16 mouse cellular contexts compared by ENCODE assay signal in the genomic region with DNA sequence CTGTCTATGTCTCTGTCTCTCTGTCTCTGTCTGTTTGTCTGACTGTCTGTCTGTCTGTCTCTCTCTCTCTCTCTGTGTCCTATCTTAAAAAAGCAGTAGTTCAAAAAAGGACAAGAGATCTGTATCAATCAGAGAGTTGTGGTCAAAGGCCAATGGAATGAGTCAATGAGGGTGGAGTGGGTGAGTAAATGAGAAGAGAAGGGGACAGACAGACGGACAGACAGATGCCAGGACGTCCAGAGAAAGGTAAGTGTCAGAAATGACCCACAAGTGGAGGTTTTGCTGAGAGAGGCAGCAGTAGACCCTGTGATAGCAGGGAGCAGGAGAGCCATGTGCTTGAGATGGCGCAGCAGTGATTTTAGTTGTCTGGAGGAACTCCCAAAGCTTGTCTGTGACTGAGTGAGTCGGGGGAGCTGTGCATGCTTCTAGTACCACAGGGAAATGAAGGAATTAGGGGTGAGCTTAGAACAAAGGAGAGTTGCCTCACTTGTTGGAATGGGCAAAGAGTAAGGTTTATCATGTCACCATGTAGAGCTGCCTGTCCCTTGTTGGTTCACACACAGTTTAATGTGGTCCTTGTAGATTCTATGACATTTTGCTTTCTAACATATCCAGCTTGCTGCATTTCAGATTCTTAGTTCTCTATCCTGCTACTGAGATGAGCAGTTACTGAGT. TPM values are rescaled to one million over a fixed set of nuclear protein-coding genes. Genes with fewer than 3 reads are reported as not detected.
A peak's percentile ranks its signal among the peaks of the same experiment; 100 is the strongest.
DNase-seq lines count a peak whose midpoint lies in the region; ATAC-seq and TF ChIP-seq lines count a peak whose summit lies in the region.
"Had no signal": no experiment of that assay in that cellular context is flagged by ENCODE, and none has a peak within 500 bp of the region (broad histone marks: within the 10 kb centered on the region; RNA-seq: fewer than 3 reads in every experiment).

No protein-coding gene starts in this region.

- no peak overlapping the region; the same call in 1 of the 2 replicates for H3K9ac ChIP-seq in heart, embryonic 16.5 days (ENCODE audit: low read length)
- no peak overlapping the region for H3K9ac ChIP-seq in heart, embryonic 12.5 days
- H3K9ac ChIP-seq in lung, postnatal 0 days (replicated peaks; ENCODE audit: low read depth): no peak overlapping the region
- no peak overlapping the region for H3K9ac ChIP-seq in hindbrain, embryonic 11.5 days (ENCODE audit: low read depth, low read length)
- H3K9ac ChIP-seq: forebrain, postnatal 0 days; heart, embryonic 13.5 days; limb, embryonic 13.5 days had no signal

- no peak overlapping the region for H3K4me3 ChIP-seq in heart, embryonic 16.5 days (ENCODE audit: low read length)
- no peak overlapping the region for H3K4me3 ChIP-seq in heart, embryonic 12.5 days
- H3K4me3 ChIP-seq in lung, postnatal 0 days (ENCODE audit: low read depth, low read length): no peak overlapping the region
- no peak overlapping the region for H3K4me3 ChIP-seq in lung, adult 2 months (replicated peaks; ENCODE audit: extremely low read depth, low read depth, low read length)
- H3K4me3 ChIP-seq in bone marrow macrophage, adult 2 months (ENCODE audit: insufficient read depth, low read length): peak overlapping the region; percentile 35
- H3K4me3 ChIP-seq in small intestine, adult 2 months (ENCODE audit: low read depth, low read length): peak overlapping the region; percentile 41
- no peak overlapping the region for H3K4me3 ChIP-seq in hindbrain, embryonic 11.5 days (ENCODE audit: low read depth, low read length)
- H3K4me3 ChIP-seq: erythroblast, embryonic 14.5 days; heart, embryonic 13.5 days; limb, embryonic 13.5 days had no signal

- H3K4me2 ChIP-seq in heart, embryonic 16.5 days (ENCODE audit: low read depth, low read length): no peak overlapping the region
- H3K4me2 ChIP-seq in heart, embryonic 12.5 days: no peak overlapping the region
- H3K4me2 ChIP-seq in lung, postnatal 0 days (replicated peaks; ENCODE audit: low read depth, low read length): no peak overlapping the region
- no peak overlapping the region for H3K4me2 ChIP-seq in hindbrain, embryonic 11.5 days (replicated peaks; ENCODE audit: low read depth, low read length)
- H3K4me2 ChIP-seq: heart, embryonic 13.5 days; limb, embryonic 13.5 days had no signal

- H3K27ac ChIP-seq in heart, embryonic 16.5 days (ENCODE audit: low read length): peak overlapping the region; percentile 52
- H3K27ac ChIP-seq in heart, embryonic 12.5 days (ENCODE audit: poor library complexity, severe bottlenecking): no peak overlapping the region; the same call in 1 of the 2 replicates
- H3K27ac ChIP-seq in lung, postnatal 0 days (ENCODE audit: low read length): peak overlapping the region; percentile 59; the same call in 1 of the 2 replicates
- peak overlapping the region; percentile 90 for H3K27ac ChIP-seq in bone marrow macrophage, adult 2 months (ENCODE audit: insufficient read depth, low read depth, low read length)
- peak overlapping the region; percentile 97 for H3K27ac ChIP-seq in small intestine, adult 2 months (ENCODE audit: insufficient read depth, low read depth, low read length)
- H3K27ac ChIP-seq in hindbrain, embryonic 11.5 days (ENCODE audit: low read depth, low read length): no peak overlapping the region

- TF ChIP-seq EP300 in lung, postnatal 0 days (IDR thresholded peaks at IDR 0.05): no peak

- no peak for TF ChIP-seq CTCF in lung, postnatal 0 days (IDR thresholded peaks at IDR 0.05)
- TF ChIP-seq CTCF in lung, adult 2 months (IDR thresholded peaks at IDR 0.05; ENCODE audit: insufficient read depth, low read length): no peak
- no peak for TF ChIP-seq CTCF in bone marrow macrophage, adult 2 months (IDR thresholded peaks at IDR 0.05; ENCODE audit: low read depth, low read length)
- no peak for TF ChIP-seq CTCF in small intestine, adult 2 months (IDR thresholded peaks at IDR 0.05; ENCODE audit: extremely low read depth, insufficient read length, insufficient replicate concordance, low read depth, low read length)

- DNase-seq in lung, postnatal 0 days (ENCODE audit: low spot score): no peak
- DNase-seq in lung, adult 2 months: no peak
- no peak for DNase-seq in adrenal gland, postnatal 25 days
- DNase-seq in hindbrain, embryonic 11.5 days (ENCODE audit: low spot score): no peak
- DNase-seq: adrenal gland, adult 8-10 months; forebrain, postnatal 0 days; kidney, postnatal 25 days; right cerebral cortex, postnatal 14 days had no signal

- TF ChIP-seq POLR2A in lung, adult 2 months (IDR thresholded peaks at IDR 0.05; ENCODE audit: borderline replicate concordance, extremely low read depth, low read depth, low read length): no peak
- no peak for TF ChIP-seq POLR2A in bone marrow macrophage, adult 2 months (IDR thresholded peaks at IDR 0.05; ENCODE audit: borderline replicate concordance, low read depth, low read length)
- no peak for TF ChIP-seq POLR2A in small intestine, adult 2 months (IDR thresholded peaks at IDR 0.05; ENCODE audit: low read depth, low read length)

- H3K4me1 ChIP-seq in heart, embryonic 16.5 days (ENCODE audit: control insufficient read depth, insufficient read depth, low read length): peaks cover 41% of the 10 kb centered on the region
- peaks cover 32% of the 10 kb centered on the region for H3K4me1 ChIP-seq in heart, embryonic 12.5 days (replicated peaks)
- H3K4me1 ChIP-seq in lung, postnatal 0 days (ENCODE audit: insufficient read depth, low read depth, low read length): peaks cover 9% of the 10 kb centered on the region; the same call in 1 of the 2 replicates
- peaks cover 29% of the 10 kb centered on the region for H3K4me1 ChIP-seq in lung, adult 2 months (ENCODE audit: control insufficient read depth, insufficient read depth, low read length)
- H3K4me1 ChIP-seq in bone marrow macrophage, adult 2 months (ENCODE audit: control insufficient read depth, insufficient read depth, low read length): peaks cover 39% of the 10 kb centered on the region
- peaks cover 28% of the 10 kb centered on the region for H3K4me1 ChIP-seq in small intestine, adult 2 months (ENCODE audit: control insufficient read depth, insufficient read depth, insufficient read length, low read length)
- H3K4me1 ChIP-seq in hindbrain, embryonic 11.5 days (replicated peaks; ENCODE audit: control insufficient read depth, insufficient read depth, low read length): no peaks in the 10 kb centered on the region

- H3K36me3 ChIP-seq in heart, embryonic 16.5 days (ENCODE audit: control insufficient read depth, insufficient read depth): no peaks in the 10 kb centered on the region
- H3K36me3 ChIP-seq in heart, embryonic 12.5 days: 0 out of 2 replicates have a peak, but pooled peaks cover 2% of the 10 kb centered on the region
- H3K36me3 ChIP-seq in lung, postnatal 0 days (ENCODE audit: insufficient read depth, low read length): no peaks in the 10 kb centered on the region
- H3K36me3 ChIP-seq in small intestine, adult 2 months (ENCODE audit: control insufficient read depth, insufficient read depth, low read length): no peaks in the 10 kb centered on the region
- no peaks in the 10 kb centered on the region for H3K36me3 ChIP-seq in hindbrain, embryonic 11.5 days (ENCODE audit: control insufficient read depth, insufficient read depth, low read length)
- H3K36me3 ChIP-seq: heart, embryonic 13.5 days; limb, embryonic 13.5 days had no signal

- H3K27me3 ChIP-seq in heart, embryonic 16.5 days (ENCODE audit: control insufficient read depth, insufficient read depth, low read length): no peaks in the 10 kb centered on the region
- H3K27me3 ChIP-seq in heart, embryonic 12.5 days (replicated peaks): no peaks in the 10 kb centered on the region
- H3K27me3 ChIP-seq in lung, postnatal 0 days (replicated peaks; ENCODE audit: insufficient read depth, low read length): no peaks in the 10 kb centered on the region
- H3K27me3 ChIP-seq in small intestine, adult 2 months (ENCODE audit: control insufficient read depth, insufficient read depth, low read length): no peaks in the 10 kb centered on the region
- H3K27me3 ChIP-seq in hindbrain, embryonic 11.5 days (ENCODE audit: control insufficient read depth, insufficient read depth, low read length): no peaks in the 10 kb centered on the region
- H3K27me3 ChIP-seq: heart, embryonic 13.5 days; limb, embryonic 13.5 days had no signal

- WGBS in heart, embryonic 16.5 days: 45% methylated on average over 4 of the region's 4 CpGs
- WGBS in heart, embryonic 12.5 days: 45% methylated on average over 4 of the region's 4 CpGs
- WGBS in lung, postnatal 0 days: 55% methylated on average over 4 of the region's 4 CpGs
- 35% methylated on average over 4 of the region's 4 CpGs for WGBS in lung, adult 2 months
- 32% methylated on average over 4 of the region's 4 CpGs for WGBS in small intestine, adult 2 months
- WGBS in hindbrain, embryonic 11.5 days: 81% methylated on average over 4 of the region's 4 CpGs

- ATAC-seq in heart, embryonic 16.5 days (replicated peaks; ENCODE audit: extremely low read depth, insufficient read depth, low FRiP score): no peak
- no peak for ATAC-seq in heart, embryonic 12.5 days (ENCODE audit: insufficient number of reproducible peaks, low FRiP score)
- peak; percentile 16 for ATAC-seq in lung, postnatal 0 days
- no peak for ATAC-seq in hindbrain, embryonic 11.5 days (ENCODE audit: low FRiP score)
- ATAC-seq: forebrain, postnatal 0 days; hindbrain, embryonic 16.5 days had no signal

- H3K9me3 ChIP-seq in heart, embryonic 16.5 days (replicated peaks; ENCODE audit: control insufficient read depth, low read length): no peaks in the 10 kb centered on the region; the same call in 1 of the 2 replicates
- H3K9me3 ChIP-seq in heart, embryonic 12.5 days (replicated peaks): no peaks in the 10 kb centered on the region
- H3K9me3 ChIP-seq in lung, postnatal 0 days (ENCODE audit: low read length): no peaks in the 10 kb centered on the region
- H3K9me3 ChIP-seq in hindbrain, embryonic 11.5 days (ENCODE audit: control insufficient read depth, low read length): no peaks in the 10 kb centered on the region
- H3K9me3 ChIP-seq: heart, embryonic 13.5 days; limb, embryonic 13.5 days had no signal

RNA-seq across cellular contexts. Expression of a gene that starts 10.2 kb away (rescaled TPM):
- 20.4 and 25.8 TPM in 2 replicates for polyA plus RNA-seq in heart, embryonic 16.5 days (2015; fragmentation: Nextera tagmentation; extraction: Ambion mirVana)
- 30.2 and 32.1 TPM in 2 replicates for polyA plus RNA-seq in heart, embryonic 12.5 days (2016; fragmentation: Nextera tagmentation; extraction: Ambion mirVana)
- 39.0 and 40.3 TPM in 2 replicates for polyA plus RNA-seq in lung, postnatal 0 days (2015; fragmentation: Nextera tagmentation; extraction: Ambion mirVana)
- 60.8 and 73.3 TPM in 2 replicates for polyA plus RNA-seq in lung, adult 2 months (2012; rRNA removed)
- 41.4 and 42.1 TPM in 2 replicates for polyA plus RNA-seq in bone marrow macrophage, adult 2 months (2012; ENCODE audit: insufficient read depth, insufficient read length, missing spikeins)
- 16.2 and 48.2 TPM in 2 replicates for polyA plus RNA-seq in small intestine, adult 2 months (2012; rRNA removed)
- total RNA-seq in adrenal gland, postnatal 25 days (2021): 53.3 and 63.5 TPM in 2 replicates
- polyA plus RNA-seq in hindbrain, embryonic 11.5 days (2014; fragmentation: Nextera tagmentation; extraction: Ambion mirVana): 21.5 and 27.3 TPM in 2 replicates

Comparison
In these comparisons a context has a peak if more than half of its experiments do, and no peak if none do; other contexts are left out.
1. H3K27ac ChIP-seq: peak in heart, embryonic 16.5 days (single experiment), lung, postnatal 0 days (single experiment), bone marrow macrophage, adult 2 months (single experiment) and small intestine, adult 2 months (single experiment); none in heart, embryonic 12.5 days (single experiment) and hindbrain, embryonic 11.5 days (single experiment).
2. H3K4me3 ChIP-seq: peak in bone marrow macrophage, adult 2 months (single experiment) and small intestine, adult 2 months (single experiment); none in heart, embryonic 16.5 days (single experiment), heart, embryonic 12.5 days (single experiment), lung, postnatal 0 days (single experiment), lung, adult 2 months (single experiment) and hindbrain, embryonic 11.5 days (single experiment).